Mouse (Mus musculus): ENCODE data around the gene AC161166.1.

The AC161166.1 gene

DNA sequence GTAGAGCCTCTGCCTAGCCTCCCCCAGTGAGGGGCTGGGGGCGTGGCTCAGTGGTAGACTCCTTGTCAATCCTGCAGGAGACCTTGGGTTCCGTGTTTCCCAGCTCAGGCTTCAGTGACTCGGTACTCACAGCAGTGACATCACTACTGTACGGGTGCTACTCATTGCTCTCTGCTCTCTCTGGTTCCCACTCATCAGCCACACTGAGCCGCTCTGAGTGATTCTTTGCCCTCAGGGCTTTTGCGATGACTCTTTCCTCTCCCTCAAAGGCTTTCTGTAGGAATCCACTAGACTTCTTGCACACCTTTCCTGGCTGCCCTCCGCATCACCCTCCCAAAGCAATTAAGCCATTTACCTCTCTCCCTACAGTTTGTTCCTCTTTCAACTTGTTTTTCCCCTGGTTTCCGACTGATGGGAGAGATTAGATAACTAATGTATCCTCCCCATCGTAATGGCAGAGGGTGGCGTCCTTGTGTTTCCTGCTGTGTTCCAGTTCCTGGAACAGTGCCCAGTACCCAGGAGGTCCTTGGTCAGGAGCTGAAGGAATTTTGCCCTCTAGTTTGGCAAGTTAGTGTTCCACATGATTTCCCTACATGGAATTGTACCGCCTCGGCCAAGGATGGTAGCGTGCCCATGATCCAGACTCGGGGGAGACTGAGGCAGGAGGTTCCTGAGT lies 50.7 kb downstream of the AC161166.1 start:
- DNase-seq (ENCODE audit: low read depth, low spot score): no peak
